Mouse (Mus musculus) layer of hippocampus, postnatal 10 days (tissue): ENCODE measurements at regions not wholly inside any gene's neighbourhood (a gene's known extent, or its start where the extent isn't known, plus 50 kb on each side); places are given as distances from the start of the nearest gene placed in this dataset.
A peak's percentile ranks its signal among the peaks of the same experiment; 100 is the strongest.

Source experiments
- DNase-seq, 2 experiments: peaks; one replicate each; pipeline ENCODE4 v3.0.0; 2021; ENCODE audit warnings: low spot score in 2 of 2

DNA sequence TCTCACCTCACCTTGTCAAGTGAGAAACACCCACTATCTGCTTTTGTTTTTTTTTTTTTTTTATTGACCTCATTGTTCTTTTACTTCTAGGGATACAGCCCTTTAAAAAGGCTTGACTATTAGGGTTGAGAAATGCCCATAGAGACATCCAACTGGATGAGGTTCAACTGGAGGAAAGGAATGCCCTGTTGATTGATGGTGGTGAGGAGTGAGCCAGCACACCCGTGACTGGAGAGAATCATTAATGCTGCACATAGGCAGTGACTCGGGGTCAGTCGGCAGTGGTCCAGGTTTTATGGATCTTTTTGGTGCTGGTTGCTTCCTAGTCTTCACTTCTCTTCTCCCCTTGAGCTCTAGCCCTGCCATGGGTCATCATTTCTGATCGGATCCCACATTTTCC is 82.9 kb upstream of the Cryz start:
- DNase-seq: no peak

DNA sequence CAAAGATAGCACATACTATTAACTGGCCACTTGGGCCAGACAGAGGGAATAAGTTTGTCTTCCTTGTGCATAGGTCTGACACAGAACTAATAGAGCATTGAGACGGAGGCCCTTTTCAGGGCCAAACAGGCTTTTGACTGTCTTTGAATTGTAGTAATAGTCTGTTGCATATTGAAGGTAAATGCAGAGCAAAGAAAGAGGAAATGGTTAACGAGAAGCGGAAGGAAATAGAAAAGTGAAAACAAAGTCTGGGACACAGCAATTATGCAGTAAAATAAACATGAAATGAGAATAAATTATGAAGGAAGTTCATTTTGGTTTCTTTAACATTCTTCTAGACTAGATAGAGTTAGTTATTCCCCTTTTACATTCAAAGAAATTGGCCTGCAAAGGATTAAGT is 86.4 kb upstream of the Cryz start:
- DNase-seq: no peak

DNA sequence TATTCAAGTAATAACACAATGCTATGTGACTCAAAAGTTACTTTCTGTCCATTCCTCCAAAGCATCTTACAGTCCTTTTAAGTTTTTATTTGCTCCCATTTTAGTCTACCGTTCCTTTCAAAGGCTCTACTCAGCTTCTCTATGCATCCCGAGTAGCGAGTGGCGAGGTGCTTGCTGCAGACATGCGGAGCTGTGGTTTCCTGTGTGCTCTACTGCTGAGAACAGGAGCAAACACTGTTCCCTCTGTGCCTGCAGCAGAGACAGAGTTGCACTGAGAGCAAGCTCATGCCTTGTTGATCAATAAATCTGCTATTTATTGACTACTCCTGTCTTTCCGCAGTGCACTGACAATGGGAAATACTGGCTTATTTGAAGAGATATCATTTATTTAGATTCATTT is 87.1 kb upstream of the Cryz start:
- no peak for DNase-seq

DNA sequence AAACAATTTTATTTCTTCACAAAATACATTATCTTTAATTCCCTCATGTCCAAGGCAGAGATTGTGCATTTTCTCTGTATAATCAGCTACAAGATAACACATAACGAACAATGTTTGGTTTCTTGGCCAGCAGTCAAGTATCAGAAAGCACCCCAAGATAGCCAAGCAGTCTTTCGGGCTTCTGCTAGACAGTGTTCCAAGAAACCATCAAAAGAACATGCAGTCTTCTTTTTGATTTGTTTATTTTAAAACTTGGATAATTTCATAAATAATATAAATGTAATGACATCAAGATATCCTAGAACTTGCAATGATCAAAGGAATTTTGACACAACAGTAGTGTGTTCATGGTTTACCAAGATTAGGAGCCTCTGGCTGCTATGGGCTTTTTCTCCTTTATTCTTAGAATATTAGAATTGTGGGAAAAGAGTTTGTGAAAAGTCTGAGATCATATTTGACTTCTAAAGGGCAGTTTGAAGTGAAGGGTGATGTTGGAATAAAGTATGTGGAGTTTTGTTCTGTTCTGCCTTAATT is 103.1 kb upstream of the Cryz start:
- no peak for DNase-seq

DNA sequence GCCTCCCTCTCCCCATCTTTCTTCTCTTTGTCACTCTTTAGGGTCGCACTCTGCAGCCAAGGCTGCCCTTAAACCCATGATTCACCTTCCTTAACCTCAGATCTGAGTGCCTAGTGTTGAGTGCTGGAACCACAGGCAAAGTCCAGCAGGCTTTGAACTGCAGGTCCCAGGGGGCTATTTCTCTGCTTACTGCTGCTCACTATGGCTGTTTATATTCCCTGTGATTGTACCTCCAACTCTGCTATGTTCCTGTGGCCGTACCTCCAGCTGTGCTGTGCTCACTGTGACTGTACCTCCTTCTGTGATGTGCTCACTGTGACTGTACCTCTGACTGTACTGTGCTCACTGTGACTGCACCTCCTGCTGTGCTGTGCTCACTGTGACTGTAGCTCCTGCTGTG is 124.1 kb upstream of the Cryz start:
- DNase-seq: no peak

DNA sequence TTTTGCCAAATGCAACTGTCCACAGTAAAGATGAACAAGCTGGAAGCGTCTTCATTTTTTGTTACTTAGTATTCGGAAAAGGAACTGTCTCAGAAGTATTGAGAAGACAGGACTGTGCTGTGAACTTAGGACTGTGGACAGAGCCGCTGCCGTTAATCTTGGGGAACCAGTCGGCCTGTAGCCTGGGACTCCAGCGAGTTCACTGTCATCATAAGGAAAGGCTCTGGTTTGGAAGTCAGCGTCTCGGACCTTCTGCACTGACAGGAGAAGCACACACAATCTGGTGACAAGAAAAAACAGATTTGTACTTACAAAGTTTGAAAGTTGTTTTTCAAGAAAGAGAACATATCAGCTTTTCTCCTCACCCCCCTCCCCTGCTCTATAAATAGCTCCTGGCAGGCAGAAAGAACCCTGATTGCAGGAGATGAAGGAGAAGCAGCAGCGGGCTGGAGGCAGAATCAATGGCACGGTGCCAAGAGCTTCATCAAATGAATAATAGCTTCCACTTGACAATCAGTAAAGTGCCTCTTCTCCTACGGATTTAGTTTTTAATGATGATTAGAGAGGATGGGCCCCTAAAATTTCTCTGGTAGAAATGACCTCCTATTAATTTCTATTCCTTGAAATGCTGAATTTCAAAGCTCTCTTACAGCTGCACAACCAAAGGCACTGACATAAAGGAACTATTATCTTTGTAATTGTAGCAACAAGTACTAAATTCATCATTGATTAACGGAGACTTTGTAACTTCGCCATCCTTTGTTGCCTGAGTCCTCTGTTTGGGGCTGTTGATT is 128.7 kb upstream of the Cryz start:
- peak; percentile 48 to 58 for DNase-seq

DNA sequence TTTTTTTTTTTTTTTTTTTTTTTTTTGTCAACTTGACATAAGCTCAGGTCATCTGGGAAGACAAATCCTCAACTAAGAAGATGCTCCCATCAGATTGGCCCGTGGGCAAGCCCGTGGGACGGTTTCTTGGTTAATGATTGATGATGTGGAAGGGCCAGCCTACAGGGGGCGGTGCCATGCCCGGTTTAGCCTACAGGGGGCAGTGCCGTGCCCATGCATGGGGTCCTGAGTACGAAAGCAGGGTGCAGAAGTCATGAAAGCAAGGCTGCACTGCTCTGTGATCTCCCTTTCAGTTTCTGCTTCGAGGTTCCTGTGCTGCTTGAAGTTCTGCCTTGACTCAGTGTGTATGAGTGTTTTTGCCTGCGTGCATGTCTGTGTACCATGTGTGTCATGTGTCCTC is 127.7 kb upstream of the Lhx8 start:
- DNase-seq: no peak

DNA sequence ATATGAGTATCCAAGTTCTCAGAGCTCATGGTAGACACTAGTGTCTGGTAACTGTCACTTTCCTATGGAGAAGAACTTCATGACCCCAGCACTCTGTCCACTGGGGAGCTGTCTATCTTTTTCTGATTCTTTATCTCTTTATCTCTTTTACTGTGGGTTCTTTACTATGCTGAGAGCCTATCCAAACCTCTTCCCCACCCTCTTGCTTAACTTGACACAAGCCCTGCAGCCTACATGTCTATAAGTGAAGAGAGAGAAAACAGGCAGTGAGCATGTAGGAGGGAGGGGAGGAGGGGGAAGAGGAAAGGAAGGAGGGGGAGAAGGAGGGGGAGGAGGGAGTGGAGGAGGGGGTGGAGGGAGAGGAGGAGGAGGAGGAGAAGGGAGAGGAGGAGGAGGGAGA is 122.6 kb upstream of the Lhx8 start:
- no peak for DNase-seq

DNA sequence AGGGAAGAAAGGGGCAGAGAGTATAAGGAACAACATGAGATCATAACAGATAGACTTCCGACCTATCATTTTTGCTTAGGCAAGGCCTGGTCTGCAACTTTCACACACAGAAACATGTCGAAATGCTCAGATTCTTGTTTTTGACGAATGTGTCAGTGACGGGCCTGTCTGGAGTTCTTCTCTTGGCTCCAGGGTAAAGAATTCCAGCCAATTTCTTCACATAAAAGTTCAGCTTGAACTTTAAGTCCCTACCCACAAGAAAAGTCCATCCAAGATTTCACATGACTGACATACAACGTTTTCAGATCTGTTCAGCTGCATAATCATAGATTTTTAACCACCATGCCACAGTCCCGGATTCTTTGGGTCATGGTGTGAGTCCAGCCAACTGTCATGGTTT is 122.1 kb upstream of the Lhx8 start:
- no peak for DNase-seq

DNA sequence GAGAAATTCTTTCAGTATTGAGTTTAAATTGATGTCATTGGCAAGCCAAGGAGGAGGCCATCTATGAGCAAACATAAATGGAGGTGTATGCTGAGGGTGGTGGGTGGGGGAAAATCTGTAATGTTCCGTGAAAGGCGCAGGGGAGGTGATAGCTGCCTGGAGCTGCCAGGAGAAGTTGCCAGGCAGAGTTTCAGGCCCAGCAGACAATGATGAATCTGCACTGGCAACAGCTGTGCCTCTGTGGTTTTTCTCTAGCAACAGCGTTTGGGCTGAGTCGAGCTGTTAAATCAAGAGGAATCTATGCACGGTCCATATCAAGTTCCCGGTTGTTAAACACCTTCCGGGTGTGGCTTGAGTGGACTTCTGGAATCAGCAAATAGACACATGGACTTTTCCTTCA is 120.7 kb upstream of the Lhx8 start:
- no peak for DNase-seq

DNA sequence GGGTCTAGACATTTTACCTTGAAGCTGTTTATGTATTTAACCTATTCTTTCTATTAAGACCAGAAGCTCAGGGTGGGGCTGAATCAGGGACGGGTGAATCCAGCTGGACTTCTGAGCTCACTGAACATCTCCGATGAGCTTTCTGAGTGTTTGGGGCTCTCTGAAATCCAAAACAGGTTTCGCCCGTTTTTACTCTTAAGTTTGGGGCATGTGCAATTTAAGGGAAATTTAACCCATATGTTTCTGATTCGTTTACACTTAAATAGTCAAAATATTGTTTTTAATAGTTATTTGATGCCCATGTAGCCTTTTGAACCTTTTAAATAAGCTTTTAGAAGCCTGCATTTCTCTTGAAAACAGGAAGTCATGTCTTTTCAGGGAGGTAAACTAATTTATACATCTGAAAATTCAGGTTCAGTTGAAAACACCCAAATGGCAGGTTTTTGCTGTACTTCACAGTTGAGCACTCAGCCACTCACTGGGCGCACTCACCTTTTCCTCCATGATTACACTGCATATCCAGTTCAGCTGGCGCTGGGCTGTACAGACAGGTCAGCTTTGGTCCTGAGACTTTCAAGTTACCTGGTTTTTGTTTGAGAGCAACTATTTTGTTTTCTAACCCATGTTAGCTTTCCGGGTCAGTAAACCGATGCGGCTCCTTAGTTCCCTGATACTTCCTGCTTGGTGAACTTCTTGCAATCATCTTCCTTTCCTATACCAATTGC is 113.1 kb upstream of the Lhx8 start:
- DNase-seq: no peak

DNA sequence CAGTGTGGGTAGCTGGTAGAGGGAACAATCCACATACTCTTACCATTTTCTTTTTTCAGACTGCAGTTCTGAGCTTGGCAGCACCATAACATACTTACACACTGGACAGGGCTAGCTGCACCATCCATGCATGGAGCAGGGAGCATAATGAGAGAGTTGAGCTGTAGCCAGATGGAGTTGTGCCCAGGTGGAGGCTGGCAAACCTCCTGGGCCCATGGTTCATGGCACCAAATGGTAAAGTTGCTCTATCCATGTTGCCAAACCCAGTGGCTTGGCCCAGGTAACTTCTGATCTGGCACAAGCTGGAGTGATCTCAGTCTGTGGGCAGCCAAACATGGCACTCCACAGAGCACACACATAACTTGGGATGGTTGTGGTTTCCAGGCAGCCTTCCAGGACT is 111.0 kb upstream of the Lhx8 start:
- DNase-seq: peak; percentile 14 to 40

DNA sequence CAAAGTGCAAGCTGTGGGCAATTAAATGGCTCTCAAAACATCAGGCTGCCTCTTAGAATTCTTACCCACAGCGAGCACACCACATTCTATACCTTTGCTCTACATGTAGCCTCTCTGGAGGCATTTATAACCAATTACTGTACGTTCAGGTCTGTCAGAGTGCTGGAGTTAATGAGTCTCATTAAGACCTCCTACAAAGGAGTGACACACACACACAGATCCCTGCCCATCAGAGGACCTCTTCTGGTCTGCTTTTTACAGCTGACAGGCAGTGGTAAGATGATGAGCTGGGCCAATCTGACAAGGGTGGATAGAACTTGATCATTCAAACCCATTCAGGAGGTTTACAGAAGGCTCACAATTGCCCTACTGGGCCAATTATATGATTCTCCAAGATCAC is 110.4 kb upstream of the Lhx8 start:
- no peak for DNase-seq

DNA sequence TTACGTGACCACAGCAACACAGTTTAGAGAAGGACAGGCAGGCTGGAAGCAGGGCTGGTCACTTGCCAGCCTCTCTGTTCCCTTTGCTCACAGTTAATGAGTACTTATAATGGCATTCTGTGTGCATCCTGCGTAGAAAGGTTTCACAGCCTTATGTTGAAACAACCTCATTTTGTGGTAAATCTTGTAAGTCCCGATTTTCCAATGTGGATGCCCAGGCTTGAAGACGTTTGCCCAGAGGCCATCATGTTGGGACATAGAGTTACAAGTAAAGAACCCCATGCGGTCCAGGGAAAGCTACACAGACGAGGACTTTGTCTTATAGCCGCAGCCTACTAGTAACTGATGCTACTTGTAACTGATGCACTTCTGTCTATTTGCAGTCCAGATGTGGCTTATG is 100.4 kb upstream of the Lhx8 start:
- no peak for DNase-seq

DNA sequence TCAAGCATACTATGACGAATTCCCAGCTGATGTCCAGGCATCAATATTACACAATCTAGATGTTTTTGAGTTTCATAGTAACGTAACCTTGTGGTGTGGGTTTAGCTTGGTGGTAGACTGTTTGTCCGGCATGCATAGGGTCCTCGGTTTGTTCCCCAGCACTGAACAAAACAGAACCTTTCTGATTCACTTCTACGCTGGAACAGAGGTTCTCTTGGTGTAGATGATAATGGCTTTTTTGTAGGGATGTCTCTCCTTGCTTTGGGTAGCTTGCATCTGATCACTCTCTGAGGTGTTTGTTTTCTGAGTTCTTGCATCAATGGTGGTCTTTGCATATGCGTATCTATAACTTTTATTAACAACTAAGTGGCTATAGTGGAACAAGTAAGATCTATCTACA is 99.2 kb upstream of the Lhx8 start:
- no peak for DNase-seq

DNA sequence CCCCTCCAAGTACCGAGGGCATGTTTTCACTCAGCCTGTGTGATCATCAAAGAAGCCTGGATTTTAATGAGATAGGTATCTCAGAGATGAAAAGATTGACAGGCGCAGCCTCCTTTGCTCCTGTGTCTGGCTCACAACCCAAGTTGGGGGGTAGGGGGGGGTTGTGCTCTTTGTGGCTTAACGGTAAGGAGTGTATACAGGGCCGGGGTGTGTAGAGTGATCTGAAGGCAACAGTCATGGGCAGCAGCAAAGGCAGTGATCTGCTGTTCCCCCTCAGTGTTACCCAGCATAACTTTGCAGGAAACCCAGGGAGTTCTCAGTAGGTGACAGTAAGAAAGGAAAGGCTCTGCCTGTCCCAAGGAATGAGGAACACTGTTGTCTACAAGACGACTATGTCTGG is 94.1 kb upstream of the Lhx8 start:
- DNase-seq: no peak

DNA sequence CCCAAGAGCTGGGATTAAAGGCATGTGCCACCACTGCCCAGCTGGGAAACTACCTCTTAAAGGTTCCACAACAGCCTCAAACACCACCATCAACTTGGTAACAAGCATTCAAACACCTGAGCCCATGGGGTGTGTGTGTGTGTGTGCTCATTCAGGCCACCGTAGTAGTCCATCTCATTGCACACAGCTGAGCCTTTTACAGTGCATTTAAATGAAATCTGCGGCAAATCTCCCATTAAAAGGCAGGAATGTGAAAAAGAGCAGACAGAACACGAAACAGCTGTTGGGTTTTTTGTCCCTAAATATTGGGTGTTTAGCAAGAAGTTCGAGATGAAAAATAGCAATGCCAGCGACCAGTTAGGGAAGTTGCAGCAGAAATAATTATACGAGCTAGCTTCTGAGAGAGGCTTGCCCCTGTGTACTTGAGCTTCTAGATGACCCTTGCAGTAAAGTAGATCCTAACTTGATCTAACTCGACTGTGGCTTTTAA is 91.0 kb upstream of the Lhx8 start:
- no peak for DNase-seq

DNA sequence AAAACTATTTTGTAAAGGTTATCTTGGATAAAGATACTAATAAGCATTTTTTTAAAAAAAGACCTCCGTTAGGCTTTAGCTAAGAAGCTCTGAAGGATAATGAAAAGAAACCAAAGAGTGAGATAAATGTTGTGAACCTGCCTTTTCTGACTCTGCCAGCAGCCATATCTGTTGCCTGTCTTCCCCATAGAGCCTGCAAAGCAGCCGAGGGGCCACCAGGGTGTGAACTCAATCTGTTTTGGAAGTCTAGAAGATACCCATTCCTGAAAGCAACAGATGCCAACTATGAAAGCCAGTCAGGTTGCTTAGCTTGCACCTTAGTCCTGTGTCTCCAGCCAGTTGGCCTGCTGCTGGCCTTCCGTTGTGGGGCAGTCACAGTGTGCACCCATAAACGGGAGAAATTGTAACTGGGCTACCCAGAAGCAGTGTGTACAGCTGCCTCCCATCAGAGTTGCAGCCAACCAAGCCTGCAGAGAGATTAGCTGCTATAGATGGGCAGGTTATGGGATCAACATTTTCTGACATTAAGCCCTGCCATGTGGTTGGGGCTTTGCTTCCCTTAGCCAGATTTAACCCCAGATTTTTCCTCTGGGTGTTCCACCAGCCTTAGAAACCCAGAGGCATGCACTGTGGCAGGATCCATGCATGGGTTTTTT is 87.8 kb upstream of the Lhx8 start:
- no peak for DNase-seq

DNA sequence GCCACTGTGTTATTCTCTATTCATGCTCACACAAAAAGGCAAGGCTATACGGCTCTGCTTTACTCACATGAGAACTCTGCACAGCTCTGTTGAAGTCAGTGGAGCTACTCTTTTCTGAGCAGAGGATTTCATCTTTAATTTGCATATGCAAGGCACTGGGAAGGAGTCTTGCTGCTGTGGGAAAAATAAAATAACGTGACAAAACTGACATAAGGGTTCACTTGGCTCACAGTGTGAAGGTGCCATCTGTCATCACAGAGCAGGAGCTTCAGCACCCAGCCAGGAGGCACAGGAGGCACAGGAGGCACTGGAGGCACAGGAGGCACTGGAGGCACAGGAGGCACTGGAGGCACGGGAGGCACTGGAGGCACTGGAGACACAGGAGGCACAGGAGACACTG is 83.9 kb upstream of the Lhx8 start:
- DNase-seq: peak in 1 of 2 experiments; percentile 14

DNA sequence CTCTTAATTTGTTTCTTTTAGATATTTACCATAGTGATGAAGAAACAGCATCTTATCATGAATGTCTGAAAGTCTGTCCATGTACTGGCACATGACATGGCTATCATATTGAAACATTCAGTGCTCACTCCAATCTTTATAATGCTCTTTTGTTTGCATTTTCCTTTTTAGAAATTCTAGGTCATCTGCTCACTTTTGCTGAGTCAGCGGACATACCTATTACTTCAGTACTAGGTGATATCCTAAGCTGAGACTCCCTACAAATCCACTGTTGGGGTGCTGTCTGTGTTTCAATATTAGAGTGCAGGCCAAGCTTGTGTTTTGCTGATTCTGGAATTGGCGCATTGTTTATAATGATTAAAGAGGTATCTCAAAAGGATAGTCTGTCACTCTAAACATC is 79.8 kb upstream of the Lhx8 start:
- no peak for DNase-seq

DNA sequence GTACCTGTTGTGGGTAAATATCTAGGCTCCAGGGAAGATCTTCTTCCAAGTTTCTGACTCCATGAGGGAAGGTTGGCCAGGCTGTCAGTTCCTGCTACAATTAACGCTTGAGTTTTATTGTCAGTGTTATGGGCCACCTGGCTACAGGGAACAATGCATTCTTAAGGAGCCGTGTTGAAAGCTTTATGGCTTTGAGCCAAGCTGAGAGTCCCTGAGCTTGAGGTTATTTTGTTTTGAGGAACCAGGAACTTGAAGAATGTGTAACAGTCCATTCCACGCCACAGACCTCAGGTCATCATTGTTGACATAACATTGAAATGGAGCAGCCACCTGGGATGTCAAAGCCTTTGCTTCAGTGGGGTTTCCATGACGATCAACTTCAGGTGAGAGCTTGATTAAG is 71.6 kb upstream of the Lhx8 start:
- DNase-seq: no peak

DNA sequence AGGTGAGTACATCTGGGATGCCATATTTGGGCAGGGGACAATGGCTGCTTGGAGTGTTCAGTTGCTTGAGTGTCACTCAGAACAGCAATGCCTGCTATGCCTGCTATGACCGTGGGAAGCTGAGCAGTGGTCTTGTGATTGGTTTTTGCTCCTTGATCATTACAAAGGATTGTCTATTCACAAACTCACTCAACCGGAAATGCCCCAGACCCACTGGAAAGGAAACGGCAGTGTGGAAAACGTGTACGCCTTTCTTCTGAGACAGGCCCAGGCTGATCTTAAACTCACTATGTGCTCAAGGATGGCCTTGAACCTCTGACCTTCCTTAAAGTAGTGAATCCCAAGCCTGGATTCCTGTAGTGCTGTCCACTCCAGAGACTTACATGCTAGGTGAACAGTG is 63.2 kb upstream of the Lhx8 start:
- no peak for DNase-seq
